Mouse (Mus musculus): ENCODE results near the gene Rufy4.

GRCm38 (mm10) chr1:74111696-74112030, 13.7 kb upstream of the Rufy4 start:
- TF ChIP-seq CTCF (IDR thresholded peaks at IDR 0.05) = no peak
- TF ChIP-seq EP300 (IDR thresholded peaks at IDR 0.05) = no peak
